Mouse (Mus musculus): ENCODE measurements around the gene Tm2d1. TPM values are rescaled to one million over a fixed set of nuclear protein-coding genes. Genes with fewer than 3 reads are reported as not detected.

Tm2d1 gene
- polyA plus RNA-seq, 1 experiment from 2014 or later = 87.3 TPM

DNA sequence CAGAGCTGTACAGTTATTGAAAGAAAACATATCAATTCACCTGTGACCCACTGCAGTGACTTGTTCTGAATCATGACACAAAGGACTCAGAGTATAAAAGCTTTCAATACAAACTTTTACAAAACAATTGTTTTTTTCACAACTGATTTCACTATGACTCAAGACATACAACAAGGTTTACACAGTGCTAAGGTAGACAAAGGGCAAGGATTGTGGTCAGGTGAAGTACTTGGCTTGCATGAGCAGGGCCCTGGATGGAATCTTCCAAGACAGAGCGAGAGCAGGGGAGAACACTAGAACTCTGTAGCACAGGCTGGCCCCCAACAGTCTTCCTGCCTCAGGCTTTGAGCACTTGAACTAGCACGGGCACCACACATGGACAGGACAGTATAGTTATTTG is 6.2 kb downstream of the Tm2d1 start:
- Histone ChIP-seq H3K27ac (no peak overlapping the region), H3K27me3 (no peaks in the 10 kb centered on the region), H3K36me3 (peaks cover 27% of the 10 kb centered on the region), H3K4me1 (peaks cover 8% of the 10 kb centered on the region; the same call in 1 of the 2 replicates), H3K4me3 (no peak overlapping the region), H3K9ac (no peak overlapping the region), H3K9me3 (no peaks in the 10 kb centered on the region), H3K4me2 (no peak overlapping the region)
- WGBS = 95% methylated on average over 2 of the region's 2 CpGs
- no peak for ATAC-seq (ENCODE audit: insufficient number of reproducible peaks, insufficient read depth, low FRiP score, low TSS enrichment, low read depth)

DNA sequence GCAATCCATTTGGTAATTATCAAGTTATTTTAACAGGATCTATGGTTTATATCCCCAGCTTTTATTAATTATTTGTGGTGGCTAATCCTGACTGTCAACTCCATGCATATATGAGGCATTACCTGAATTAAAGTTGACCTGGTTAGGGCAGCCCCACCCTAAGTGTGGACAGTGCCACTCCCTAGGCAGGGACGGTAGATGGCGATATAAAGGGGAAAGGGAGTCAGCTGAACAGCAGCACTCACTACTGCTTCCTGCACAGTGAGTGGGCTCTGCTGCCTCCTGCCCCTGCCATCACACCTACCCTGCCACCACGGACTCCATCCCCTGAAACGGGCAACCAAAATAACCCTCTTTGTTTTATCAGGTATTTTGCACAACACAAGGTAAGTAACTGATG is 7.7 kb downstream of the Tm2d1 start:
- no peaks in the 10 kb centered on the region for H3K27me3 ChIP-seq
- WGBS = 58% methylated on average over 4 of the region's 4 CpGs

DNA sequence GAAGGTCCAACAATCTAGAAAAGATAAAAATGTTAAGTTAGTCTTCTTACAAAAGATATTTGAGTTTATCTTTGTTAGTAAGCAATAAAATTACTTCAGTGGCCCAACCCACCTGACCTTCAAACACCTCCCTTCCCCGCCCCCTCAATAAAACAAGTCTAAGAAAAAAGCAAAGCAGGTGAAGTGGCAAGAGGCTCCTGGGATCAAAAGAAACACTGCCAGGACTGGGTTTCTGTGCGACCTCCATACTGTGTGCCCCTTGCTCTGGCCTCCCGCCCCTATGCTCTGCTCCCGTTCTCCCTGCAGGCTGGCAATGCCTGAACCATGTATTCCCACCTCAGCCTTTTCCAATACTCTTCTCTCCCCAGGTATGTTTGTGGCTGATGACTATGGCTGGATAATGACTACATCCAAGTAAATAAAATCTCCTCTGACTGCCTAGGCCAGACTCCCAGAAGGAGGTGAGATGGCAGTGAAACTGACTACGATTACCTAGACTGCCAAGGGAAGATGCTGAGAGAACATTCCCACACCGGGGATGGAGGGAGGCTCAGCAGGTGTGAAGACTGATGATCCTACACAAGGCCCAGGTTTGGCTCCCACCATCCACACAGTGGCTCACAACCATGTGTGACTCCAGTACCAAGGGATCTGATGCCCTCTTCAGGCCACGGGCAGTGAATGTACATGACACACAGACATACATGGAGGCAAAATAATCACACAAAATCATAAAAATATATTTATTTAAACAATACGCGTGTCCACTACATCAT is 24.9 kb downstream of the Tm2d1 start:
- H3K27me3 ChIP-seq = no peaks in the 10 kb centered on the region
- ATAC-seq (ENCODE audit: insufficient number of reproducible peaks, insufficient read depth, low FRiP score, low TSS enrichment, low read depth) = no peak
- no peak overlapping the region for H3K4me2 ChIP-seq
- no peaks in the 10 kb centered on the region for H3K9me3 ChIP-seq
- H3K36me3 ChIP-seq = peaks cover 50% of the 10 kb centered on the region
- no peak overlapping the region for H3K9ac ChIP-seq
- no peak overlapping the region for H3K27ac ChIP-seq
- 97% methylated on average over 9 of the region's 9 CpGs for WGBS
- H3K4me3 ChIP-seq = no peak overlapping the region
- no peaks in the 10 kb centered on the region for H3K4me1 ChIP-seq

More for the DNA sequence above, 7.7 kb downstream of the Tm2d1 start:
- Histone ChIP-seq H3K27ac (no peak overlapping the region), H3K9me3 (no peaks in the 10 kb centered on the region), H3K9ac (no peak overlapping the region), H3K4me3 (no peak overlapping the region), H3K4me1 (no peaks in the 10 kb centered on the region), H3K36me3 (peaks cover 33% of the 10 kb centered on the region), H3K4me2 (no peak overlapping the region)
- ATAC-seq (ENCODE audit: insufficient number of reproducible peaks, insufficient read depth, low FRiP score, low TSS enrichment, low read depth) = no peak

DNA sequence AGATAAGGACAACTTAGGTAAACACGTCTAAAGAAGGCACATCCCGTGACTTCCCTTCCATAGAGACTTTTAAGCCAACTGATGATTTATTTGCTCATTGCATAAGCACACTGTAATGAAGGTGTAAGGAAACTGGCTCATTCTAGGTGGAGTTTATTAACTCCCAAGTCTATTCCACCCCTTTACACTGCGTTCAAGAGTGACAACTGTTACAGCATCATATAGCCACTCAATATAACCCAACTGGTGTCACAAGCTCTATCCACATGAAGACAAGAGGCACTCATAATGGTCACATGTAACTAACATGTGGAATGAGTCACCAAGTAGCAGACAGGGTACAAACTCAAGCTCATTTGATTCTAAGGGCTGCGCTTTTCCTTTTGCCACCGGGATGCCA is 34.5 kb downstream of the Tm2d1 start:
- no peak for ATAC-seq (ENCODE audit: insufficient number of reproducible peaks, insufficient read depth, low FRiP score, low TSS enrichment, low read depth)
- 87% methylated on average over 5 of the region's 5 CpGs for WGBS

DNA sequence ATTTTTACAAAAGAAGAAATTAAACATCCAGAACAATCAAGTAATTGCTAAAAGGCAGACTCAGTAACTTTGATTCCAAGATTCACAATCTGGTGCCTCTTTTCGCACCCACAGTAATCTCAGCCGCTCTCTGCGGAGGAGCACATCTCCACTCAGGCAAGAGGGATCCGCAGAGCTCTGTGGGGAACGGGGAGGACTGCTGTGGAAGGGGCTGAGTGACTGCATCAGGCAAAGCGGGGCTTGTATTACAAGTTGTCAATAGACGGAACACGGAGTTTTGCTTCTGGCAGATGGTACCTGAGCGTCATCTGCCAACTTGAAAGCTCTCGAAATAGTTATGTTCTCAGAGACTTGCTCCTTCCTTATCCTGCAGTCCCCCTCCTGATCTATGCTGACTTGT is 37.3 kb downstream of the Tm2d1 start:
- Histone ChIP-seq H3K9ac (no peak overlapping the region), H3K9me3 (no peaks in the 10 kb centered on the region), H3K4me3 (no peak overlapping the region), H3K27me3 (no peaks in the 10 kb centered on the region), H3K27ac (no peak overlapping the region), H3K36me3 (no peaks in the 10 kb centered on the region), H3K4me2 (no peak overlapping the region), H3K4me1 (no peaks in the 10 kb centered on the region)
- WGBS = 80% methylated on average over 10 of the region's 10 CpGs
- no peak for ATAC-seq (ENCODE audit: insufficient number of reproducible peaks, insufficient read depth, low FRiP score, low TSS enrichment, low read depth)

More for the DNA sequence above, 34.5 kb downstream of the Tm2d1 start:
- Histone ChIP-seq H3K4me3 (no peak overlapping the region), H3K4me2 (no peak overlapping the region), H3K27ac (no peak overlapping the region), H3K27me3 (no peaks in the 10 kb centered on the region), H3K9me3 (no peaks in the 10 kb centered on the region), H3K9ac (no peak overlapping the region), H3K4me1 (no peaks in the 10 kb centered on the region), H3K36me3 (no peaks in the 10 kb centered on the region)

DNA sequence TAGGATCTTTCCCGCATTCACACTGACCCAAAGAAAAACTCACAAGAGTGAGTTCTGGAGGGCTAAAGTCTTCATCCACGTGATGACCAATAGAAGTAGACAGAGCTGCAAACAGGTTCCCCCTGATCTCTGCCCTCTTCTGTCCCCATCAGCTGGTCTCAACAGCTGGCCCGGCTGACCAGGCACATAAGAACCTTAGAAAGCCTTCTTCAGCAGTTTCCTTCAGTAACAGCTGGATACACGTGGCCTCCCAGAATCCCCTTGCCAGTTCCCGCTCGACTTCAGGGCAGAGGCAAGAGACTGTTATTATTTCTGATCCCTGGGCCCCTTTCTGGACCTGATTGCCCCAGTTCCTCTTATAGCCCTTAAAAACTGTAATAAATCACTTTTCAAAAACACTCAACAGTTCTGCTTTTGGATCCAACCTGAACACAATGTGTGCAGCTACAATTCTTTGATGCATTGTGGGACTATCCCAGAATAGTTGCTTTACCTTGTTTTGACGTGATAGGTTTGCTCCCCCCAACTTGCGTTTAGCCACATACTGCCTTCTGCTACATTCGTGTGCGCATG is 43.0 kb downstream of the Tm2d1 start:
- no peak overlapping the region for H3K4me3 ChIP-seq
- peaks cover 19% of the 10 kb centered on the region for H3K4me1 ChIP-seq
- H3K4me2 ChIP-seq = no peak overlapping the region
- H3K9ac ChIP-seq = no peak overlapping the region
- no peak for ATAC-seq (ENCODE audit: insufficient number of reproducible peaks, insufficient read depth, low FRiP score, low TSS enrichment, low read depth)
- no peaks in the 10 kb centered on the region for H3K36me3 ChIP-seq
- H3K27me3 ChIP-seq = peaks cover 2% of the 10 kb centered on the region; the same call in 1 of the 2 replicates
- H3K27ac ChIP-seq = no peak overlapping the region
- no peaks in the 10 kb centered on the region for H3K9me3 ChIP-seq
- WGBS = 65% methylated on average over 10 of the region's 10 CpGs

DNA sequence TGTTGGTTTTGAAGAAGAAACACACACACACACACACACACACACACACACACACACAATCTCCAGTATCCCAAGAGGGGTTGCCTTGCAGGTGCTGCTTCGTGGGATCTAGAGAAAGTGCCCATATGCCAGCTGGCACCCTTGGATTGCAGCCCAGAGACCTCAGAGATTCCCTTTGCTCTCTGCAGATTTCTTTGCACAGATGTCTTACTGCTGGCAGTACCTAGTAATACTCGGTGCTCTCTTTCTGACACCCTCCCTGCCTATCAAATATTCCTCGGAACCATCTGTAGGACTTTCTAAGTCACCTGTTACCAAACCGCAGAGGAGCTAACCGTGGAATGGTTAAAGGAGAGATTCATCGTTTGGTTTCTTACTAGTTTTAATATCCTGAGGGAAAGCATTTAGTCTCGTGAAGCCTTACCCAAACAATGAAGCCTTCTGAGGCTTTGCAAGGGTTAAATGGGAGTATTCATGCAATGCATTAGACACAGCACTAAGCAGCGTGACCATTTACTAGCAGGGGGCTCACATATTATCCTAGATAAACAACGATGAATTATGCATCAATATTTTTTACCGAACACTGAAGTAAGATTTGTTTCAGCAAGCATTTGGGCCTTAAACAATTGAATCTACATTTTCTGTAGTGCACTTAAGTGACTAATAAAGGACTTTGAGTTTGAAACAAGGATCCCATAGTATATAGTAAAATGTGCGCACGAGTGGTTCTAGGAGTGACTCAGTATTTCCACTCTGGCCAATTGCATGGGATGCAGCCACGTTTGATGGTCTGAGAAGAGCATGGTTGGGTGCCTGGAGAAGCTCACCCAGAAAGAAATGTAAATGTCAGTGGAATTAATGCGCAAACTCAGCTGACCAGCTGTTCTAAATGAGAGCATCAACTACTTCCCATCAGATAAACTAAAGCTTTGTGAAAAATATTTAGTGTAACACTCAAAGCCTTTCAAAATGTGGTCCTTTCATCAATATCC is 44.2 kb downstream of the Tm2d1 start:
- 51% methylated on average over 14 of the region's 14 CpGs for WGBS
- peaks cover 19% of the 10 kb centered on the region for H3K4me1 ChIP-seq
- H3K4me3 ChIP-seq = no peak overlapping the region
- H3K36me3 ChIP-seq = no peaks in the 10 kb centered on the region
- peaks cover 2% of the 10 kb centered on the region; the same call in 1 of the 2 replicates for H3K27me3 ChIP-seq
- H3K9me3 ChIP-seq = no peaks in the 10 kb centered on the region
- H3K27ac ChIP-seq = no peak overlapping the region
- ATAC-seq (ENCODE audit: insufficient number of reproducible peaks, insufficient read depth, low FRiP score, low TSS enrichment, low read depth) = no peak
- H3K9ac ChIP-seq = no peak overlapping the region
- H3K4me2 ChIP-seq = no peak overlapping the region

DNA sequence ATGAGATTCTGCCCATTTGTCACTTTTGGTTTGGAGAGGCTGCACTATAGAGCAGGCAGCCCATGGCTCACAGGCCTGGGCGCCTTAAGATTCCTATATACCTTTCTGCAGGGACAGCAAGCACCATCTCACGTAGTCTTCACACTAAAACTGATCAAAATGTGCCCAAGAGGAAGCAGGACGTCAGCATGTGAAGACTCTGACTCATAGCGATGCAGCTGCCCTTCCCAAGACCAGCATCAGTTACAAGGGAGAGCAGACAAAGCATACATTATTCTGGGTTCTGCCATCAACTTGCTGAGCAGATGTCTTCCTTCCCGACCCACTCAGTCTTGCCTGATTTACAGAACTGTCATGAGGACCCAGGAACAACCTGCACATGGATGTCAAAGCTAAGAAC is 45.9 kb downstream of the Tm2d1 start:
- Histone ChIP-seq H3K27me3 (peaks cover 2% of the 10 kb centered on the region; the same call in 1 of the 2 replicates), H3K9ac (no peak overlapping the region), H3K4me3 (no peak overlapping the region), H3K4me1 (peaks cover 19% of the 10 kb centered on the region), H3K27ac (no peak overlapping the region), H3K36me3 (no peaks in the 10 kb centered on the region), H3K4me2 (no peak overlapping the region), H3K9me3 (no peaks in the 10 kb centered on the region)
- ATAC-seq (ENCODE audit: insufficient number of reproducible peaks, insufficient read depth, low FRiP score, low TSS enrichment, low read depth) = no peak
- WGBS = 68% methylated on average over 5 of the region's 5 CpGs

DNA sequence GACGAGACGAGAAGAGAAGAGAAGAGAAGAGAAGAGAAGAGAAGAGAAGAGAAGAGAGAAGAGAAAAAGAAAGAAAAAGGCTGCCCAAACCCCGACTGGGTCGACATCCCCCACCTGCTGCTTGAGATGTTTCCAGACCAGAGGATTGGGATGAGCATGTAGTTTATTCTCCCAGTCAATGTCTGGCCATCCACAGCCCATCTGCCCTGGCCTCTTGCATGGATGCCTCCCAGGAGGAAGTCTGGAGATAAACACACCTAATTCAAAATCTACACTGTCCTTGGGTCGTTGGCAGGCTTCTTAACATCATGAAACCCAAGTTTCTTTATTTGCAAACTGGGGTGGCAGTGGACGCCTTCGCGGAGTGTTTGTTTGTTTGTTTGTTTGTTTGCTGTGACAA is 47.4 kb downstream of the Tm2d1 start:
- Histone ChIP-seq H3K27me3 (peaks cover 2% of the 10 kb centered on the region; the same call in 1 of the 2 replicates), H3K36me3 (no peaks in the 10 kb centered on the region), H3K4me3 (no peak overlapping the region), H3K4me2 (no peak overlapping the region), H3K4me1 (peaks cover 19% of the 10 kb centered on the region), H3K9ac (no peak overlapping the region), H3K27ac (no peak overlapping the region), H3K9me3 (no peaks in the 10 kb centered on the region)
- WGBS = 85% methylated on average over 8 of the region's 8 CpGs
- ATAC-seq (ENCODE audit: insufficient number of reproducible peaks, insufficient read depth, low FRiP score, low TSS enrichment, low read depth) = no peak

DNA sequence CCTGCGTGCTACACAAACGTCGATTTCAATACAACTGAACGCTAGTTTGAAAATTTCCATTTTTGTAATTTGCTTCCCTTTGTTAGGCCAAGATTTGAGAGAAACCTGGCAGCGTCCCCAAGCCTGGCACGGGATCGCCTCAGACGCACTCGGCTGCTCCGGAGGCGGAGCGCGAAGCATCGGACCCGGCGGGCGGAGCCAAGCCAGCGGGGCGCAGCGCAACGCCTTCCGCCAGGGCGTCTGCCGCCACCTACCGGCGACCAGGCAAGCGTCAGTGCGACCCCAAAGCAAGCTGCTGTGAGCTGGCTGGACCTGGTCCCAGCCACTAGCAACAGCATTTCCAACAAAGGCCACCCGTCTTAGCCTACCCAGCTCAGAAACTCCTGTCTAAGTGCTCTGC is 60.9 kb downstream of the Tm2d1 start:
- Histone ChIP-seq H3K4me2 (peak overlapping the region; percentile 64), H3K27ac (peak overlapping the region; percentile 78), H3K9me3 (no peaks in the 10 kb centered on the region), H3K9ac (peak overlapping the region; percentile 72), H3K4me3 (peak overlapping the region; percentile 37), H3K36me3 (no peaks in the 10 kb centered on the region), H3K27me3 (peaks cover 12% of the 10 kb centered on the region; the same call in 1 of the 2 replicates), H3K4me1 (peaks cover 15% of the 10 kb centered on the region)
- under 1% methylated on average over 29 of the region's 29 CpGs for WGBS
- peak; percentile 89 for ATAC-seq (ENCODE audit: insufficient number of reproducible peaks, insufficient read depth, low FRiP score, low TSS enrichment, low read depth)

DNA sequence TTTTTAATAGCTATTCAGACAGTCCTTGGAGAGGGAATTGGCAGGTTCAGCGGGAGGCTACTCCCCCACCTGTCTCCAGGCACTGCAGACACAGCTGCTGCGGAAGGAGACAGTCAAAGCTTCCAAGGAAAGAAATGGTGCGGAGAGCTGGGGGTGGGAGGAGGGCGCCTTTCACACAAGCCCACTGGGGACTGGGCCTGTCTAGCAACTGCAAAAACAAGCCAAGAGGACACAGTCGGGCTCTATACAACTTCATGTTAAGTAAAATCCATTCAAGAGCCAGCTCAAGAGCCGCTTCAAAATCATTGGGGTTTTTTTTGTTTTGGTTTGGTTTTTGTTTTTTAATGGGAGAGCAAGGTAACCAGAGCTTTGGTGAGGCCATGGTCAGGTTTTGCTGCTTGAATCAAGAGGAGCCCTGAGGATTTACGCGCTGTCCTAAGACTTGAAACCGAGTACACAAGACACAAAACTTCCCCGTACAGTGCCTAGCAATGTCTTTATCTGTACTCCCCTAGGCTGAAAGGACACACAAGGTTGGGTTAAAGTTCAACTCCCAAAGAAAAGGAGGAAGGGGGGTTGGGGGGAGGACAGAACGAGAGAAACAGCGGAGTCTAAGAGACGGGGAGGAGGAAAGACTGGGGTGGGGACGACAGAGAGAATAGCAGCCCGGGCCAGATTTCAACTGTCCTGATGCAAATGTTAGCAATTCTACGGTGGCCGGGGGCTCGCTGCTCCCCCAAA is 61.6 kb downstream of the Tm2d1 start:
- H3K27ac ChIP-seq = peak overlapping the region; percentile 78
- H3K27me3 ChIP-seq = peaks cover 12% of the 10 kb centered on the region; the same call in 1 of the 2 replicates
- 3% methylated on average over 18 of the region's 18 CpGs for WGBS
- peak overlapping the region; percentile 64 for H3K4me2 ChIP-seq
- H3K4me3 ChIP-seq = peak overlapping the region; percentile 37
- peaks cover 15% of the 10 kb centered on the region for H3K4me1 ChIP-seq
- no peaks in the 10 kb centered on the region for H3K9me3 ChIP-seq
- peak overlapping the region; percentile 72 for H3K9ac ChIP-seq
- H3K36me3 ChIP-seq = no peaks in the 10 kb centered on the region
- 0 out of 2 replicates have a peak, but pooled peaks have one; percentile 29 for ATAC-seq (ENCODE audit: insufficient number of reproducible peaks, insufficient read depth, low FRiP score, low TSS enrichment, low read depth)

Data from embryonic facial prominence, embryonic 13.5 days (tissue).